Mouse (Mus musculus) heart, postnatal 0 days (tissue): ENCODE results near the gene Nolc1. TPM values are rescaled to one million over a fixed set of nuclear protein-coding genes. Genes with fewer than 3 reads are reported as not detected.

Experiments
- ATAC-seq: fragments of 200-750 bp; cut with Nextera tagmentation; 2 replicates; pipeline ENCODE4 v1.8.0; 2017; ENCODE audit warnings: low read depth, moderate number of reproducible peaks, moderate library complexity; ENCODE audit not compliant: insufficient read depth
- DNase-seq: peaks from one replicate; pipeline ENCODE4 v3.0.0-alpha.2; 2016; ENCODE audit warnings: low spot score
- H3K27ac ChIP-seq: fragments of 300-500 bp; sonication (generic); 2 replicates; pipeline ENCODE4 v1.5.1; 2014; ENCODE audit warnings: low read depth, mild to moderate bottlenecking
- H3K27me3 ChIP-seq: fragments of 300-500 bp; sonication (generic); 2 replicates; pipeline ENCODE4 v1.6.1; 2014; ENCODE audit warnings: low read length, mixed read lengths; ENCODE audit not compliant: control insufficient read depth, insufficient read depth
- H3K36me3 ChIP-seq: fragments of 300-500 bp; sonication (generic); replicated peaks from 2 replicates; pipeline ENCODE4 v1.6.1; 2014; ENCODE audit warnings: low read length, mixed read lengths; ENCODE audit not compliant: control insufficient read depth, insufficient read depth
- H3K4me1 ChIP-seq: fragments of 300-500 bp; sonication (generic); 2 replicates; pipeline ENCODE4 v1.6.1; 2014; ENCODE audit warnings: antibody characterized with exemption; ENCODE audit not compliant: control insufficient read depth, insufficient read depth
- H3K4me2 ChIP-seq: fragments of 300-500 bp; sonication (generic); 2 replicates; pipeline ENCODE4 v1.6.1; 2014; ENCODE audit warnings: low read depth, mild to moderate bottlenecking, low read length, moderate library complexity
- H3K4me3 ChIP-seq: fragments of 300-500 bp; sonication (generic); 2 replicates; pipeline ENCODE4 v1.5.1; 2014; ENCODE audit warnings: low read depth, low read length
- H3K9ac ChIP-seq: fragments of 300-500 bp; sonication (generic); replicated peaks from 2 replicates; pipeline ENCODE4 v1.6.1; 2014; ENCODE audit warnings: low read depth, low read length, mixed read lengths
- H3K9me3 ChIP-seq: fragments of 300-500 bp; sonication (generic); replicated peaks from 2 replicates; pipeline ENCODE4 v1.6.1; 2016; ENCODE audit warnings: low read length; ENCODE audit not compliant: control insufficient read depth
- CTCF ChIP-seq: IDR thresholded peaks from 2 replicates; pipeline ENCODE4 v1.5.1; 2016; ENCODE audit warnings: antibody characterized with exemption, control low read depth, low read depth
- EP300 ChIP-seq: IDR thresholded peaks from 2 replicates; pipeline ENCODE4 v1.6.1; 2016; ENCODE audit warnings: antibody characterized with exemption, low read depth
- WGBS: fragments of 180-500 bp; shearing (Covaris S2); extraction: QIAGEN DNeasy Blood & Tissue Kit; methylation state at CpG from one replicate; pipeline ENCODE4 v1.1.7; 2014; 5-methylcytosine and 5-hydroxymethylcytosine counted together
- polyA plus RNA-seq: library from polyadenylated mRNA; unstranded; fragments of >200 nt; fragmentation: Nextera tagmentation; extraction: Ambion mirVana; gene quantifications from 2 replicates; pipeline ENCODE4 v1.2.1, GENCODE M21; 2015
- total RNA-seq: library from RNA; depleted of rRNA; stranded (reverse); fragments of >200 nt; gene quantifications from 2 replicates; pipeline ENCODE4 v1.2.3, GENCODE M21; 2014; ENCODE audit warnings: low replicate concordance; rRNA removed

Gene Nolc1
- total and polyA plus RNA-seq, 2 experiments from 2014 or later = 19.7 to 28.1 TPM

DNA sequence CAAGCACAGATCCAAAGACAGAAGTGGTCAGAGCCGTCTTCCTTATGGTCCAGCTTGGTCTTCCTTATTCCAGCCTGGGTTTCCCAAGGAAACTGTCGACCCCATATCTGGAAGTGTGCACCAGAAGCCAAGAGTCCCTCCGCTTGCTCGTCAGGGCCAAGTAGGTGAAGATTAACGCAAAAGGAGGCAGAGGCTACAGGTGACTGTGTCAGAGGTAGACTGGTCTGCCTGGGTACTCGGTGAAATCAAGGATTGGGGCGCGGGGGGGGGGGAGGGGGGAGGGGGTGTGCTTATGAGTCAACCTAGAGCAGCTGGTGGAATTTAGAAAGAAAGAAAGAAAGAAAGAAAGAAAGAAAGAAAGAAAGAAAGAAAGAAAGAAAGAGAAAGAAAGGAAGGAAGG, 55.6 kb downstream of the Nolc1 start:
- peak overlapping the region; percentile 32 for H3K4me3 ChIP-seq
- WGBS = 6% methylated on average over 6 of the region's 8 CpGs
- TF ChIP-seq CTCF (no peak), EP300 (no peak)

GRCm38 (mm10) chr19:46131694-46132525, 56.2 kb downstream of the Nolc1 start, which contains the start of gene Elovl3:
Gene Elovl3, plus strand, starts transcription at chr19:46131897.
- TF ChIP-seq CTCF (no peak), EP300 (no peak)
- ATAC-seq (peak; percentile 50), DNase-seq (no peak)
- Histone ChIP-seq H3K4me2 (peak within 1 kb of the TSS; percentile 60), H3K27ac (no peak within 1 kb of the TSS), H3K4me1 (peaks cover 16% of the 10 kb centered on the region), H3K4me3 (peak within 1 kb of the TSS; percentile 32), H3K9ac (no peak within 1 kb of the TSS), H3K9me3 (no peaks in the 10 kb centered on the region), H3K27me3 (peaks cover 47% of the 10 kb centered on the region), H3K36me3 (no peaks in the 10 kb centered on the region)
- 3% methylated on average over 31 of the region's 31 CpGs for WGBS

More for the DNA sequence above, 55.6 kb downstream of the Nolc1 start:
- Histone ChIP-seq H3K9me3 (no peaks in the 10 kb centered on the region), H3K4me2 (peak overlapping the region; percentile 60), H3K4me1 (peaks cover 12% of the 10 kb centered on the region; the same call in 1 of the 2 replicates), H3K27ac (no peak overlapping the region), H3K27me3 (peaks cover 41% of the 10 kb centered on the region), H3K9ac (no peak overlapping the region), H3K36me3 (no peaks in the 10 kb centered on the region)
- ATAC-seq (no peak), DNase-seq (no peak)

- H3K4me1 ChIP-seq = peaks cover 21% of the 10 kb centered on the region
These were observed 56.9 kb downstream of the Nolc1 start for GRCm38 (mm10) chr19:46132577-46132976.

More at GRCm38 (mm10) chr19:46132577-46132976, 56.9 kb downstream of the Nolc1 start:
- Histone ChIP-seq H3K27me3 (peaks cover 53% of the 10 kb centered on the region), H3K9me3 (no peaks in the 10 kb centered on the region), H3K4me3 (no peak overlapping the region), H3K36me3 (no peaks in the 10 kb centered on the region), H3K27ac (no peak overlapping the region), H3K9ac (no peak overlapping the region), H3K4me2 (no peak overlapping the region)
- DNase-seq = no peak
- no peak for ATAC-seq
- TF ChIP-seq CTCF (no peak), EP300 (no peak)
- 37% methylated on average over 6 of the region's 6 CpGs for WGBS

Other genes starting within 250 kb of the Nolc1 start
- gene Armh3, start 77.4 kb upstream of the Nolc1 start, total RNA-seq = 7.0 and 11.4 TPM in 2 replicates
- 10.4 and 11.1 TPM in 2 replicates for gene Armh3, start 77.4 kb upstream of the Nolc1 start, polyA plus RNA-seq
- 9.7 and 12.1 TPM in 2 replicates for gene Hps6, start 72.4 kb upstream of the Nolc1 start, total RNA-seq
- 5.6 and 6.3 TPM in 2 replicates for gene Hps6, start 72.4 kb upstream of the Nolc1 start, polyA plus RNA-seq
- gene Pprc1, start 31.0 kb upstream of the Nolc1 start, total RNA-seq = 6.3 and 6.8 TPM in 2 replicates
- 5.1 and 6.5 TPM in 2 replicates for gene Pprc1, start 31.0 kb upstream of the Nolc1 start, polyA plus RNA-seq
- 72.3 and 79.3 TPM in 2 replicates for gene Ldb1, start 30.6 kb upstream of the Nolc1 start, total RNA-seq
- gene Ldb1, start 30.6 kb upstream of the Nolc1 start, polyA plus RNA-seq = 52.1 and 59.3 TPM in 2 replicates
- gene Elovl3, start 56.0 kb downstream of the Nolc1 start, total RNA-seq = not detected in 2 replicates
- gene Elovl3, start 56.0 kb downstream of the Nolc1 start, polyA plus RNA-seq = not detected in 2 replicates
- not detected in 2 replicates for gene Pitx3, start 72.5 kb downstream of the Nolc1 start, total RNA-seq
- gene Pitx3, start 72.5 kb downstream of the Nolc1 start, polyA plus RNA-seq = not detected in 2 replicates
- 39.7 and 46.8 TPM in 2 replicates for gene Gbf1, start 76.6 kb downstream of the Nolc1 start, total RNA-seq
- 27.5 and 29.0 TPM in 2 replicates for gene Gbf1, start 76.6 kb downstream of the Nolc1 start, polyA plus RNA-seq
- 26.9 and 28.8 TPM in 2 replicates for gene Nfkb2, start 228.5 kb downstream of the Nolc1 start, total RNA-seq
- 6.6 and 7.2 TPM in 2 replicates for gene Nfkb2, start 228.5 kb downstream of the Nolc1 start, polyA plus RNA-seq